Mouse (Mus musculus) gastrocnemius, postnatal 25 days (tissue): Measurements from ENCODE around the gene Nmrk2. TPM values are rescaled to one million over a fixed set of nuclear protein-coding genes. Genes with fewer than 3 reads are reported as not detected.
"Not testable (repeated sequence)": the region's sequence is repeated elsewhere in the genome, so short reads cannot be mapped to it uniquely, and the experiment has no call there.

Source experiments
- DNase-seq: peaks from one replicate; pipeline ENCODE4 v3.0.0; 2022
- long read RNA-seq, 2 experiments: library from polyadenylated mRNA; stranded (forward); transcript quantifications; one replicate each; pipeline ENCODE4 v2.0.0; 2021
- total RNA-seq, 2 experiments: library from RNA; stranded (reverse); gene quantifications; 1 replicate in 1 of 2; 2 replicates in 1 of 2; pipeline ENCODE4 v1.2.3; 2021

The Nmrk2 gene
- total RNA-seq: 10 to 100 TPM; 41.1 to 57.7 TPM
- long read RNA-seq, experiment 1, transcript Nmrk2-201 (7 exons, 1,854 nt): major isoform, 395 of 531 reads
- long read RNA-seq, experiment 1, partial matches to known transcripts: 11 of 531 reads
- long read RNA-seq, experiment 1, other reads (novel, unspliced or antisense): 125 of 531 reads
- long read RNA-seq, experiment 2, transcript Nmrk2-201 (7 exons, 1,854 nt): major isoform, 476 of 608 reads
- long read RNA-seq, experiment 2, partial matches to known transcripts: 70 of 608 reads
- long read RNA-seq, experiment 2, other reads (novel, unspliced or antisense): 62 of 608 reads

- DNase-seq: peak; percentile 80
These were observed at the start of gene Nmrk2 for GRCm38 (mm10) chr10:81201807-81202758. Gene Nmrk2, minus strand, starts transcription at chr10:81202051.

GRCm38 (mm10) chr10:81249442-81249841, 47.6 kb upstream of the Nmrk2 start:
- DNase-seq: no peak

GRCm38 (mm10) chr10:81247804-81248203, 46.0 kb upstream of the Nmrk2 start:
- DNase-seq: no peak

GRCm38 (mm10) chr10:81245166-81245565, 43.3 kb upstream of the Nmrk2 start:
- DNase-seq: no peak

GRCm38 (mm10) chr10:81244595-81244994, 42.7 kb upstream of the Nmrk2 start:
- peak; percentile 62 for DNase-seq

- DNase-seq: no peak
These were observed 42.3 kb upstream of the Nmrk2 start for GRCm38 (mm10) chr10:81244146-81244545.

- DNase-seq: no peak
These were observed 40.2 kb upstream of the Nmrk2 start for GRCm38 (mm10) chr10:81242021-81242420.

- DNase-seq: no peak
These were observed 39.0 kb upstream of the Nmrk2 start for GRCm38 (mm10) chr10:81240876-81241275.

GRCm38 (mm10) chr10:81238618-81239017, 36.8 kb upstream of the Nmrk2 start:
- DNase-seq: no peak

- DNase-seq: no peak
These were observed 34.8 kb upstream of the Nmrk2 start for GRCm38 (mm10) chr10:81236471-81237268.

GRCm38 (mm10) chr10:81234206-81234605, 32.4 kb upstream of the Nmrk2 start:
- DNase-seq: no peak

GRCm38 (mm10) chr10:81233226-81233585, 31.4 kb upstream of the Nmrk2 start:
- DNase-seq: no peak

GRCm38 (mm10) chr10:81232580-81233225, 30.9 kb upstream of the Nmrk2 start, which contains the start of gene Zfr2:
Gene Zfr2, plus strand, starts transcription at chr10:81233155.
- DNase-seq: peak; percentile 78

- DNase-seq: no peak
These were observed 29.6 kb upstream of the Nmrk2 start for GRCm38 (mm10) chr10:81231436-81231835.

- no peak for DNase-seq
These were observed 28.8 kb upstream of the Nmrk2 start, which contains the start of gene Atcay for GRCm38 (mm10) chr10:81230438-81231332. Gene Atcay, minus strand, starts transcription at chr10:81230833.

GRCm38 (mm10) chr10:81229735-81230437, 28.0 kb upstream of the Nmrk2 start:
- no peak for DNase-seq

GRCm38 (mm10) chr10:81223731-81224130, 21.9 kb upstream of the Nmrk2 start:
- not testable (repeated sequence) for DNase-seq

GRCm38 (mm10) chr10:81221402-81222015, 19.7 kb upstream of the Nmrk2 start:
- no peak for DNase-seq

GRCm38 (mm10) chr10:81217964-81218363, 16.1 kb upstream of the Nmrk2 start:
- DNase-seq: no peak
